Mouse (Mus musculus): ENCODE results near the gene Nxn. TPM values are rescaled to one million over a fixed set of nuclear protein-coding genes. Genes with fewer than 3 reads are reported as not detected.

Gene Nxn
- polyA plus RNA-seq, 1 experiment from 2014 or later: 2.6 TPM

- Histone ChIP-seq H3K27me3 (ENCODE audit: insufficient read depth, low read length) (no peaks in the 10 kb centered on the region), H3K4me2 (ENCODE audit: low read depth, low read length) (no peak overlapping the region), H3K9ac (replicated peaks) (no peak overlapping the region), H3K4me1 (ENCODE audit: insufficient read depth) (peaks cover 4% of the 10 kb centered on the region; the same call in 1 of the 2 replicates), H3K36me3 (replicated peaks; ENCODE audit: insufficient read depth, low read length) (no peaks in the 10 kb centered on the region), H3K4me3 (ENCODE audit: low read depth, low read length) (no peak overlapping the region), H3K27ac (ENCODE audit: low read depth) (no peak overlapping the region), H3K9me3 (ENCODE audit: low read length) (no peaks in the 10 kb centered on the region)
- DNase-seq: no peak
- TF ChIP-seq EP300 (IDR thresholded peaks at IDR 0.05; ENCODE audit: low read depth) (no peak), CTCF (IDR thresholded peaks at IDR 0.05; ENCODE audit: low read depth) (no peak)
- 53% methylated on average over 10 of the region's 10 CpGs for WGBS (ENCODE audit: insufficient replicate concordance)
- ATAC-seq: no peak
These were observed 112.3 kb downstream of the Nxn start for GRCm38 (mm10) chr11:76286534-76287126.

DNA sequence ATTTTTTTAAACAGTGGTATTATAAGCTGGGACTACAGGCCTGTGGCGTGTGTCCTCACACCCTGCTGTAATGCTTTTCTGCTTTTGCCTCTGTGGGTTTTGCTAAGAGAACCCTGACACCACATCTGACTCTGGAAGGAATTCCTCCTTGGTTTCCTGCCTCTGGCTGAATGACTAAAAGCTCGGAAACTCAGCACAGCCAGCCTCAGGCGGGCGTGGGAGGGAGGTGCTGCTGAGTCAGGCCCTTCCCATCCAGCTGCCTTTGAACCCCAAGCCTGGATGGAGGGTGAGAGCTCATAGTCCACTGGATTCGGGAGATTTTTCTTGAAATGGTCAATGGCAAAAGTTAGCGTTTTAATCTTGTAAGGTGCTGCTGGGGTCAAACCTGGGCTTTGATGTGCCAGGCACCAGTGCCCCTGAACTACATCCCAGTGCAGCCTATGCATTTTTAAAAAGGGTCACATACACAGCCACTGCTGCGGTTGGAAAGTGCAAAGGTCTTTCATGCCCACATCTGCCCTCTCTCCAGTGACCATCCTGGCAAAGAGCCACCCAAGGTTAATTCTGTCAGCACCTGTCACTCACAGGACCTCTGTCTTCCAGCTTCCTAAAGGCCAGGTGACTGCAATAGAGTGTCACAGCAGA, 113.4 kb downstream of the Nxn start:
- Histone ChIP-seq H3K27ac (ENCODE audit: low read depth) (no peak overlapping the region), H3K27me3 (ENCODE audit: insufficient read depth, low read length) (no peaks in the 10 kb centered on the region), H3K36me3 (replicated peaks; ENCODE audit: insufficient read depth, low read length) (no peaks in the 10 kb centered on the region), H3K9me3 (ENCODE audit: low read length) (no peaks in the 10 kb centered on the region), H3K4me3 (ENCODE audit: low read depth, low read length) (no peak overlapping the region), H3K4me2 (ENCODE audit: low read depth, low read length) (no peak overlapping the region), H3K4me1 (ENCODE audit: insufficient read depth) (peaks cover 4% of the 10 kb centered on the region; the same call in 1 of the 2 replicates), H3K9ac (replicated peaks) (no peak overlapping the region)
- TF ChIP-seq CTCF (IDR thresholded peaks at IDR 0.05; ENCODE audit: low read depth) (no peak), EP300 (IDR thresholded peaks at IDR 0.05; ENCODE audit: low read depth) (no peak)
- DNase-seq (no peak), ATAC-seq (no peak)
- WGBS (ENCODE audit: insufficient replicate concordance): 41% methylated on average over 7 of the region's 7 CpGs

GRCm38 (mm10) chr11:76283841-76284240, 115.1 kb downstream of the Nxn start:
- H3K36me3 ChIP-seq (replicated peaks; ENCODE audit: insufficient read depth, low read length): no peaks in the 10 kb centered on the region
- DNase-seq (no peak), ATAC-seq (no peak)
- no peak overlapping the region for H3K4me3 ChIP-seq (ENCODE audit: low read depth, low read length)
- no peaks in the 10 kb centered on the region for H3K9me3 ChIP-seq (ENCODE audit: low read length)
- H3K4me2 ChIP-seq (ENCODE audit: low read depth, low read length): no peak overlapping the region
- H3K27ac ChIP-seq (ENCODE audit: low read depth): no peak overlapping the region
- H3K27me3 ChIP-seq (ENCODE audit: insufficient read depth, low read length): no peaks in the 10 kb centered on the region
- peaks cover 4% of the 10 kb centered on the region; the same call in 1 of the 2 replicates for H3K4me1 ChIP-seq (ENCODE audit: insufficient read depth)
- TF ChIP-seq CTCF (IDR thresholded peaks at IDR 0.05; ENCODE audit: low read depth) (no peak), EP300 (IDR thresholded peaks at IDR 0.05; ENCODE audit: low read depth) (no peak)
- H3K9ac ChIP-seq (replicated peaks): no peak overlapping the region
- WGBS (ENCODE audit: insufficient replicate concordance): 84% methylated on average over 6 of the region's 6 CpGs

DNA sequence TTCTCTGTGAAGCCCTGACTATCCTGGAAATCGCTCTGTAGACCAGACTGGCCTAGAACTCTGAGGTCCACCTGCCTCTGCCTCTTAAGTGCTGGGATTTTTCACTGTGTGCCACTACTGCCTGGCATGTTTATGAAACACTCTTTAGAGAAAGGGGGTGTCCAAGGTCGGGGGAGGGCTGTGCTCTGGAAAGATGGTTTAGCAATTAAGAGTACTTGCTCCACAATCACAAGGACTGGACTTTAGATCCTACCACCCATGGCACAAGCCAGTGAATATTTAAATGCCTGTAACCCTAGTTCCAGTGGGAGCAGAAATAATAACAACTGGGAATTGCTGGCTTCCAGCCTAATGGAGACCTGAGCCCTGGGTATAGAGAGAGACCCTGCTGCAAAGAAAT, 119.0 kb downstream of the Nxn start:
- no peak overlapping the region for H3K9ac ChIP-seq (replicated peaks)
- H3K4me3 ChIP-seq (ENCODE audit: low read depth, low read length): no peak overlapping the region
- no peaks in the 10 kb centered on the region for H3K36me3 ChIP-seq (replicated peaks; ENCODE audit: insufficient read depth, low read length)
- TF ChIP-seq EP300 (IDR thresholded peaks at IDR 0.05; ENCODE audit: low read depth) (no peak), CTCF (IDR thresholded peaks at IDR 0.05; ENCODE audit: low read depth) (no peak)
- 72% methylated on average over 2 of the region's 2 CpGs for WGBS (ENCODE audit: insufficient replicate concordance)
- no peak overlapping the region for H3K27ac ChIP-seq (ENCODE audit: low read depth)
- no peaks in the 10 kb centered on the region for H3K9me3 ChIP-seq (ENCODE audit: low read length)
- DNase-seq: no peak
- H3K4me1 ChIP-seq (ENCODE audit: insufficient read depth): no peaks in the 10 kb centered on the region
- no peaks in the 10 kb centered on the region for H3K27me3 ChIP-seq (ENCODE audit: insufficient read depth, low read length)
- no peak for ATAC-seq
- no peak overlapping the region for H3K4me2 ChIP-seq (ENCODE audit: low read depth, low read length)

GRCm38 (mm10) chr11:76278960-76279852, 119.7 kb downstream of the Nxn start:
- DNase-seq (no peak), ATAC-seq (no peak)
- TF ChIP-seq EP300 (IDR thresholded peaks at IDR 0.05; ENCODE audit: low read depth) (no peak), CTCF (IDR thresholded peaks at IDR 0.05; ENCODE audit: low read depth) (no peak)
- no peak overlapping the region for H3K4me2 ChIP-seq (ENCODE audit: low read depth, low read length)
- H3K4me3 ChIP-seq (ENCODE audit: low read depth, low read length): no peak overlapping the region
- no peaks in the 10 kb centered on the region for H3K4me1 ChIP-seq (ENCODE audit: insufficient read depth)
- H3K27ac ChIP-seq (ENCODE audit: low read depth): no peak overlapping the region
- H3K36me3 ChIP-seq (replicated peaks; ENCODE audit: insufficient read depth, low read length): no peaks in the 10 kb centered on the region
- no peaks in the 10 kb centered on the region for H3K9me3 ChIP-seq (ENCODE audit: low read length)
- H3K9ac ChIP-seq (replicated peaks): no peak overlapping the region
- no peaks in the 10 kb centered on the region for H3K27me3 ChIP-seq (ENCODE audit: insufficient read depth, low read length)
- 75% methylated on average over 14 of the region's 14 CpGs for WGBS (ENCODE audit: insufficient replicate concordance)

- no peaks in the 10 kb centered on the region for H3K27me3 ChIP-seq (ENCODE audit: insufficient read depth, low read length)
- H3K27ac ChIP-seq (ENCODE audit: low read depth): no peak overlapping the region
- no peaks in the 10 kb centered on the region for H3K36me3 ChIP-seq (replicated peaks; ENCODE audit: insufficient read depth, low read length)
- 72% methylated on average over 4 of the region's 4 CpGs for WGBS (ENCODE audit: insufficient replicate concordance)
- peak; percentile 35 for TF ChIP-seq CTCF (IDR thresholded peaks at IDR 0.05; ENCODE audit: low read depth)
- TF ChIP-seq EP300 (IDR thresholded peaks at IDR 0.05; ENCODE audit: low read depth): no peak
- H3K9me3 ChIP-seq (ENCODE audit: low read length): no peaks in the 10 kb centered on the region
- H3K4me3 ChIP-seq (ENCODE audit: low read depth, low read length): no peak overlapping the region
- ATAC-seq (no peak), DNase-seq (no peak)
- no peak overlapping the region for H3K4me2 ChIP-seq (ENCODE audit: low read depth, low read length)
- H3K4me1 ChIP-seq (ENCODE audit: insufficient read depth): no peaks in the 10 kb centered on the region
- H3K9ac ChIP-seq (replicated peaks): no peak overlapping the region
These were observed 126.5 kb downstream of the Nxn start for GRCm38 (mm10) chr11:76272440-76272839.
